ENCODE assay signal across 25 mouse cellular contexts in genomic region chr8:85532843-85533242, GRCm38 (mm10). TPM values are rescaled to one million over a fixed set of nuclear protein-coding genes. Genes with fewer than 3 reads are reported as not detected.
DNase-seq lines count a peak whose midpoint lies in the region; ATAC-seq lines count a peak whose summit lies in the region.
"Had no signal": no experiment of that assay in that cellular context is flagged by ENCODE, and none has a peak within 500 bp of the region (broad histone marks: within the 10 kb centered on the region; RNA-seq: fewer than 3 reads in every experiment).

No protein-coding gene starts in this region.

- no peak overlapping the region for H3K9ac ChIP-seq in liver, embryonic 12.5 days
- no peak overlapping the region for H3K9ac ChIP-seq in liver, embryonic 11.5 days (ENCODE audit: low read depth, low read length)
- H3K9ac ChIP-seq: heart, embryonic 13.5 days; hindbrain, embryonic 14.5 days; lung, embryonic 14.5 days had no signal

- H3K4me2 ChIP-seq in liver, embryonic 12.5 days: no peak overlapping the region
- no peak overlapping the region for H3K4me2 ChIP-seq in liver, embryonic 11.5 days
- H3K4me2 ChIP-seq: heart, embryonic 13.5 days; hindbrain, embryonic 14.5 days; lung, embryonic 14.5 days; midbrain, embryonic 11.5 days had no signal

- H3K4me3 ChIP-seq in liver, embryonic 12.5 days: no peak overlapping the region
- no peak overlapping the region for H3K4me3 ChIP-seq in liver, embryonic 11.5 days (ENCODE audit: low read depth, low read length)
- H3K4me3 ChIP-seq: heart, embryonic 13.5 days had no signal

- no peak for DNase-seq in liver, embryonic 11.5 days (ENCODE audit: low spot score)
- DNase-seq in ES-CJ7 (ENCODE audit: low read depth, low spot score) (peak; percentile 59), ZHBTc4 (ENCODE audit: low read depth, low spot score) (peak; percentile 46)
- DNase-seq in ovary, postnatal 36 days (ENCODE audit: low spot score): no peak
- no peak for DNase-seq in layer of hippocampus, postnatal 10 days (ENCODE audit: low spot score in 2 of 2)
- no peak for DNase-seq in adrenal gland, postnatal 36 days
- DNase-seq: adrenal gland, postnatal 10 days; B cell, adult 2 months; cerebellum, adult 11 months; cerebellum, adult 9-10 months; cerebellum, postnatal 36 days; gastrocnemius, postnatal 14 days; heart, postnatal 10 days; kidney, adult 11 months; kidney, postnatal 14 days; left cerebral cortex, postnatal 4 days; lung, embryonic 14.5 days; thymus, postnatal 4 days had no signal

- no peak overlapping the region for H3K27ac ChIP-seq in liver, embryonic 12.5 days
- no peak overlapping the region for H3K27ac ChIP-seq in liver, embryonic 11.5 days (ENCODE audit: low read depth, low read length)
- H3K27ac ChIP-seq: heart, embryonic 13.5 days; hindbrain, embryonic 14.5 days had no signal

- no peaks in the 10 kb centered on the region for H3K9me3 ChIP-seq in liver, embryonic 12.5 days (replicated peaks)
- no peaks in the 10 kb centered on the region for H3K9me3 ChIP-seq in liver, embryonic 11.5 days (ENCODE audit: control insufficient read depth, low read length)
- H3K9me3 ChIP-seq: heart, embryonic 13.5 days had no signal

- ATAC-seq in liver, embryonic 12.5 days: peak; percentile 24; the same call in 1 of the 2 replicates
- no peak for ATAC-seq in liver, embryonic 11.5 days (replicated peaks; ENCODE audit: low FRiP score)
- ATAC-seq: forebrain, embryonic 14.5 days; inflammation-experienced regulatory T-cells, adult 6 months; midbrain, embryonic 16.5 days had no signal

- peaks cover 52% of the 10 kb centered on the region for H3K36me3 ChIP-seq in liver, embryonic 12.5 days
- 0 out of 2 replicates have a peak, but pooled peaks cover 6% of the 10 kb centered on the region for H3K36me3 ChIP-seq in liver, embryonic 11.5 days (ENCODE audit: control insufficient read depth, insufficient read depth, low read length)

- WGBS in liver, embryonic 12.5 days (ENCODE audit: insufficient replicate concordance): 75% methylated on average over 4 of the region's 4 CpGs
- WGBS in liver, embryonic 11.5 days: 82% methylated on average over 4 of the region's 4 CpGs

- no peaks in the 10 kb centered on the region for H3K27me3 ChIP-seq in liver, embryonic 12.5 days (replicated peaks)
- H3K27me3 ChIP-seq in liver, embryonic 11.5 days (replicated peaks; ENCODE audit: control insufficient read depth, insufficient read depth, low read length): no peaks in the 10 kb centered on the region
- H3K27me3 ChIP-seq: heart, embryonic 13.5 days had no signal

- peaks cover 18% of the 10 kb centered on the region for H3K4me1 ChIP-seq in liver, embryonic 12.5 days
- H3K4me1 ChIP-seq in liver, embryonic 11.5 days (replicated peaks; ENCODE audit: control insufficient read depth, insufficient read depth, low read length): no peaks in the 10 kb centered on the region
- H3K4me1 ChIP-seq: heart, embryonic 13.5 days had no signal

RNA-seq across cellular contexts. Expression of gene Dnaja2, which starts 22.3 kb away (rescaled TPM):
- polyA plus RNA-seq in liver, embryonic 12.5 days (2016; fragmentation: Nextera tagmentation; extraction: Ambion mirVana): 124 TPM in 2 replicates
- 163 and 175 TPM in 2 replicates for polyA plus RNA-seq in liver, embryonic 11.5 days (2014; fragmentation: Nextera tagmentation; extraction: Ambion mirVana)
- 100 to 1,000 TPM; 167 to 191 TPM for total RNA-seq in layer of hippocampus, postnatal 10 days (2021)
- total RNA-seq in adrenal gland, postnatal 36 days (2021): 100 to 1,000 TPM; 174 to 175 TPM

RNA-seq across cellular contexts. Expression of gene Gpt2, which starts 40.5 kb away (rescaled TPM):
- polyA plus RNA-seq in liver, embryonic 12.5 days (2016; fragmentation: Nextera tagmentation; extraction: Ambion mirVana): 18.5 and 20.1 TPM in 2 replicates
- 25.7 and 27.0 TPM in 2 replicates for polyA plus RNA-seq in liver, embryonic 11.5 days (2014; fragmentation: Nextera tagmentation; extraction: Ambion mirVana)
- 10 to 100 TPM; 51.9 to 58.7 TPM for total RNA-seq in layer of hippocampus, postnatal 10 days (2021)
- 100 to 1,000 TPM in 1 of 2 experiments, 10 to 100 TPM in 1; 65.0 to 339 TPM for total RNA-seq in adrenal gland, postnatal 36 days (2021)

Comparison
In these comparisons a context has a peak if more than half of its experiments do, and no peak if none do; other contexts are left out.
1. DNase-seq: peak in ES-CJ7 (single experiment) and ZHBTc4 (single experiment); none in liver, embryonic 11.5 days (single experiment), ovary, postnatal 36 days (single experiment), layer of hippocampus, postnatal 10 days (0 of 2) and adrenal gland, postnatal 36 days (0 of 2).